Mouse (Mus musculus) midbrain, embryonic 10.5 days (tissue): ENCODE results near the gene Lipc. TPM values are rescaled to one million over a fixed set of nuclear protein-coding genes. Genes with fewer than 3 reads are reported as not detected.

ENCODE experiments used
- DNase-seq: peaks from one replicate; pipeline ENCODE4 v3.0.0-alpha.2; 2017; ENCODE audit warnings: low spot score
- H3K27ac ChIP-seq: fragments of 300-500 bp; sonication (generic); replicated peaks from 2 replicates; pipeline ENCODE4 v1.5.1; 2016; ENCODE audit warnings: mild to moderate bottlenecking
- H3K27me3 ChIP-seq: fragments of 300-500 bp; sonication (generic); 2 replicates; pipeline ENCODE4 v1.6.1; 2016; ENCODE audit warnings: low read depth, mild to moderate bottlenecking; ENCODE audit not compliant: poor library complexity, severe bottlenecking
- H3K36me3 ChIP-seq: fragments of 300-500 bp; sonication (generic); 2 replicates; pipeline ENCODE4 v1.6.1; 2016; ENCODE audit warnings: mild to moderate bottlenecking, moderate library complexity
- H3K4me1 ChIP-seq: fragments of 300-500 bp; sonication (generic); 2 replicates; pipeline ENCODE4 v1.6.1; 2016
- H3K4me3 ChIP-seq: fragments of 300-500 bp; sonication (generic); 2 replicates; pipeline ENCODE4 v1.5.1; 2016; ENCODE audit warnings: mild to moderate bottlenecking, moderate library complexity
- H3K9me3 ChIP-seq: fragments of 300-500 bp; sonication (generic); replicated peaks from 2 replicates; pipeline ENCODE4 v1.6.1; 2016; ENCODE audit warnings: mild to moderate bottlenecking
- WGBS: fragments of 180-500 bp; shearing (Covaris S2); methylation state at CpG from one replicate; pipeline ENCODE4 v1.1.7; 2016; 5-methylcytosine and 5-hydroxymethylcytosine counted together
- polyA plus RNA-seq: library from polyadenylated mRNA; unstranded; fragments of >200 nt; fragmentation: Nextera tagmentation; extraction: Ambion mirVana; gene quantifications from 2 replicates; pipeline ENCODE4 v1.2.1, GENCODE M21; 2016

Lipc gene
- polyA plus RNA-seq, 1 experiment from 2014 or later: not detected

GRCm38 (mm10) chr9:70921781-70922565, 30.1 kb downstream of the Lipc start:
- H3K36me3 ChIP-seq: no peaks in the 10 kb centered on the region
- WGBS: 80% methylated on average over 7 of the region's 7 CpGs
- DNase-seq: no peak
- no peaks in the 10 kb centered on the region; the same call in 1 of the 2 replicates for H3K4me1 ChIP-seq
- no peaks in the 10 kb centered on the region; the same call in 1 of the 2 replicates for H3K9me3 ChIP-seq
- peak overlapping the region; percentile 61 for H3K27ac ChIP-seq
- no peaks in the 10 kb centered on the region for H3K27me3 ChIP-seq
- no peak overlapping the region for H3K4me3 ChIP-seq

- Histone ChIP-seq H3K9me3 (no peaks in the 10 kb centered on the region; the same call in 1 of the 2 replicates), H3K4me3 (no peak overlapping the region), H3K4me1 (peaks cover 5% of the 10 kb centered on the region), H3K27ac (no peak overlapping the region), H3K36me3 (no peaks in the 10 kb centered on the region), H3K27me3 (no peaks in the 10 kb centered on the region)
- WGBS: 79% methylated on average over 3 of the region's 3 CpGs
- no peak for DNase-seq
Measured at GRCm38 (mm10) chr9:70921132-70921531, 30.9 kb downstream of the Lipc start.

- 93% methylated on average over 3 of the region's 3 CpGs for WGBS
- no peak overlapping the region for H3K4me3 ChIP-seq
- no peak overlapping the region for H3K27ac ChIP-seq
- H3K4me1 ChIP-seq: peaks cover 20% of the 10 kb centered on the region
- H3K27me3 ChIP-seq: no peaks in the 10 kb centered on the region
- DNase-seq: no peak
- H3K9me3 ChIP-seq: no peaks in the 10 kb centered on the region
- H3K36me3 ChIP-seq: no peaks in the 10 kb centered on the region
Measured at GRCm38 (mm10) chr9:70919271-70919670, 32.8 kb downstream of the Lipc start.

- Histone ChIP-seq H3K36me3 (no peaks in the 10 kb centered on the region), H3K27me3 (no peaks in the 10 kb centered on the region), H3K4me1 (peaks cover 20% of the 10 kb centered on the region), H3K9me3 (no peaks in the 10 kb centered on the region), H3K27ac (no peak overlapping the region), H3K4me3 (no peak overlapping the region)
- no peak for DNase-seq
- 66% methylated on average over 7 of the region's 7 CpGs for WGBS
Measured at GRCm38 (mm10) chr9:70916516-70916915, 35.5 kb downstream of the Lipc start.

- Histone ChIP-seq H3K4me3 (no peak overlapping the region), H3K36me3 (no peaks in the 10 kb centered on the region), H3K27ac (no peak overlapping the region), H3K4me1 (peaks cover 26% of the 10 kb centered on the region), H3K27me3 (no peaks in the 10 kb centered on the region), H3K9me3 (no peaks in the 10 kb centered on the region)
- WGBS: 87% methylated on average over 2 of the region's 2 CpGs
- DNase-seq: no peak
Measured at GRCm38 (mm10) chr9:70915356-70915685, 36.7 kb downstream of the Lipc start.

GRCm38 (mm10) chr9:70914659-70915355, 37.2 kb downstream of the Lipc start:
- H3K36me3 ChIP-seq: no peaks in the 10 kb centered on the region
- H3K4me1 ChIP-seq: peaks cover 26% of the 10 kb centered on the region
- DNase-seq: no peak
- no peaks in the 10 kb centered on the region for H3K27me3 ChIP-seq
- H3K27ac ChIP-seq: 0 out of 2 replicates have a peak overlapping the region, but pooled peaks have one; percentile 0
- H3K4me3 ChIP-seq: no peak overlapping the region
- H3K9me3 ChIP-seq: no peaks in the 10 kb centered on the region
- 71% methylated on average over 10 of the region's 10 CpGs for WGBS

GRCm38 (mm10) chr9:70911163-70911562, 40.9 kb downstream of the Lipc start:
- peaks cover 21% of the 10 kb centered on the region for H3K4me1 ChIP-seq
- H3K27ac ChIP-seq: no peak overlapping the region
- H3K9me3 ChIP-seq: no peaks in the 10 kb centered on the region
- DNase-seq: no peak
- H3K27me3 ChIP-seq: no peaks in the 10 kb centered on the region
- 84% methylated on average over 4 of the region's 4 CpGs for WGBS
- no peaks in the 10 kb centered on the region for H3K36me3 ChIP-seq
- no peak overlapping the region for H3K4me3 ChIP-seq

- H3K27ac ChIP-seq: no peak overlapping the region
- no peaks in the 10 kb centered on the region for H3K9me3 ChIP-seq
- H3K36me3 ChIP-seq: no peaks in the 10 kb centered on the region
- WGBS: 86% methylated on average over 6 of the region's 6 CpGs
- no peak for DNase-seq
- no peaks in the 10 kb centered on the region for H3K27me3 ChIP-seq
- H3K4me1 ChIP-seq: peaks cover 13% of the 10 kb centered on the region; the same call in 1 of the 2 replicates
- no peak overlapping the region for H3K4me3 ChIP-seq
Measured at GRCm38 (mm10) chr9:70910351-70910750, 41.7 kb downstream of the Lipc start.

- Histone ChIP-seq H3K27me3 (no peaks in the 10 kb centered on the region), H3K4me1 (no peaks in the 10 kb centered on the region), H3K27ac (no peak overlapping the region), H3K9me3 (no peaks in the 10 kb centered on the region), H3K4me3 (no peak overlapping the region), H3K36me3 (no peaks in the 10 kb centered on the region)
- 94% methylated on average over 11 of the region's 11 CpGs for WGBS
- DNase-seq: no peak
Measured at GRCm38 (mm10) chr9:70902821-70903730, 49.0 kb downstream of the Lipc start.

- Histone ChIP-seq H3K27me3 (no peaks in the 10 kb centered on the region), H3K9me3 (no peaks in the 10 kb centered on the region), H3K4me3 (no peak overlapping the region), H3K27ac (no peak overlapping the region), H3K4me1 (no peaks in the 10 kb centered on the region), H3K36me3 (no peaks in the 10 kb centered on the region)
- WGBS: 92% methylated on average over 1 of the region's 1 CpGs
- DNase-seq: no peak
Measured at GRCm38 (mm10) chr9:70894201-70894600, 57.8 kb downstream of the Lipc start.

GRCm38 (mm10) chr9:70893526-70893925, 58.5 kb downstream of the Lipc start:
- Histone ChIP-seq H3K4me3 (no peak overlapping the region), H3K36me3 (no peaks in the 10 kb centered on the region), H3K9me3 (no peaks in the 10 kb centered on the region), H3K27ac (no peak overlapping the region), H3K27me3 (no peaks in the 10 kb centered on the region), H3K4me1 (no peaks in the 10 kb centered on the region)
- DNase-seq: no peak
- 73% methylated on average over 3 of the region's 3 CpGs for WGBS

- Histone ChIP-seq H3K36me3 (no peaks in the 10 kb centered on the region), H3K4me1 (no peaks in the 10 kb centered on the region), H3K4me3 (no peak overlapping the region), H3K27me3 (no peaks in the 10 kb centered on the region), H3K9me3 (no peaks in the 10 kb centered on the region), H3K27ac (no peak overlapping the region)
- 82% methylated on average over 5 of the region's 5 CpGs for WGBS
- no peak for DNase-seq
Measured at GRCm38 (mm10) chr9:70892627-70893026, 59.4 kb downstream of the Lipc start.
